Mouse (Mus musculus): ENCODE data around the gene 4921507P07Rik. TPM values are rescaled to one million over a fixed set of nuclear protein-coding genes. Genes with fewer than 3 reads are reported as not detected.

The 4921507P07Rik gene
- polyA plus RNA-seq, 1 experiment from 2014 or later, result 0.82 TPM

GRCm38 (mm10) chr6:50587412-50587811 lies 9.0 kb downstream of the 4921507P07Rik start:
- H3K36me3 ChIP-seq (ENCODE audit: insufficient read depth, low read length), result no peaks in the 10 kb centered on the region
- no peak for TF ChIP-seq CTCF (IDR thresholded peaks at IDR 0.05; ENCODE audit: low read depth)
- no peaks in the 10 kb centered on the region for H3K27me3 ChIP-seq (ENCODE audit: insufficient read depth, low read length)
- H3K4me2 ChIP-seq (ENCODE audit: low read length), result no peak overlapping the region
- DNase-seq (ENCODE audit: low spot score) (no peak), ATAC-seq (replicated peaks; ENCODE audit: low FRiP score, low read depth) (no peak; the same call in 1 of the 2 replicates)
- no peaks in the 10 kb centered on the region for H3K9me3 ChIP-seq (replicated peaks; ENCODE audit: low read length)
- H3K4me1 ChIP-seq (replicated peaks; ENCODE audit: insufficient read depth, low read length), result no peaks in the 10 kb centered on the region; the same call in 1 of the 2 replicates
- H3K9ac ChIP-seq (ENCODE audit: low read depth, low read length), result no peak overlapping the region
- H3K4me3 ChIP-seq (replicated peaks; ENCODE audit: low read depth, low read length), result no peak overlapping the region
- H3K27ac ChIP-seq, result no peak overlapping the region
- WGBS, result 51% methylated on average over 2 of the region's 2 CpGs

GRCm38 (mm10) chr6:50586316-50586715 lies 10.1 kb downstream of the 4921507P07Rik start:
- no peak overlapping the region for H3K4me3 ChIP-seq (replicated peaks; ENCODE audit: low read depth, low read length)
- DNase-seq (ENCODE audit: low spot score) (no peak), ATAC-seq (replicated peaks; ENCODE audit: low FRiP score, low read depth) (no peak)
- H3K9me3 ChIP-seq (replicated peaks; ENCODE audit: low read length), result no peaks in the 10 kb centered on the region
- H3K4me2 ChIP-seq (ENCODE audit: low read length), result no peak overlapping the region
- H3K36me3 ChIP-seq (ENCODE audit: insufficient read depth, low read length), result no peaks in the 10 kb centered on the region
- H3K4me1 ChIP-seq (replicated peaks; ENCODE audit: insufficient read depth, low read length), result no peaks in the 10 kb centered on the region; the same call in 1 of the 2 replicates
- no peaks in the 10 kb centered on the region for H3K27me3 ChIP-seq (ENCODE audit: insufficient read depth, low read length)
- 21% methylated on average over 5 of the region's 5 CpGs for WGBS
- TF ChIP-seq CTCF (IDR thresholded peaks at IDR 0.05; ENCODE audit: low read depth), result no peak
- no peak overlapping the region for H3K9ac ChIP-seq (ENCODE audit: low read depth, low read length)
- H3K27ac ChIP-seq, result no peak overlapping the region

- 50% methylated on average over 7 of the region's 7 CpGs for WGBS
- Histone ChIP-seq H3K4me3 (replicated peaks; ENCODE audit: low read depth, low read length) (no peak overlapping the region), H3K36me3 (ENCODE audit: insufficient read depth, low read length) (no peaks in the 10 kb centered on the region), H3K9me3 (replicated peaks; ENCODE audit: low read length) (no peaks in the 10 kb centered on the region), H3K4me2 (ENCODE audit: low read length) (no peak overlapping the region), H3K27ac (no peak overlapping the region), H3K4me1 (replicated peaks; ENCODE audit: insufficient read depth, low read length) (no peaks in the 10 kb centered on the region; the same call in 1 of the 2 replicates), H3K27me3 (ENCODE audit: insufficient read depth, low read length) (no peaks in the 10 kb centered on the region), H3K9ac (ENCODE audit: low read depth, low read length) (no peak overlapping the region)
- ATAC-seq (replicated peaks; ENCODE audit: low FRiP score, low read depth) (no peak), DNase-seq (ENCODE audit: low spot score) (no peak)
- no peak for TF ChIP-seq CTCF (IDR thresholded peaks at IDR 0.05; ENCODE audit: low read depth)
These were observed 10.7 kb downstream of the 4921507P07Rik start for GRCm38 (mm10) chr6:50585733-50586132.

- no peak for DNase-seq (ENCODE audit: low spot score)
- Histone ChIP-seq H3K36me3 (ENCODE audit: insufficient read depth, low read length) (no peaks in the 10 kb centered on the region), H3K4me3 (replicated peaks; ENCODE audit: low read depth, low read length) (no peak overlapping the region), H3K9ac (ENCODE audit: low read depth, low read length) (no peak overlapping the region), H3K9me3 (replicated peaks; ENCODE audit: low read length) (no peaks in the 10 kb centered on the region), H3K4me2 (ENCODE audit: low read length) (no peak overlapping the region), H3K4me1 (replicated peaks; ENCODE audit: insufficient read depth, low read length) (peaks cover 3% of the 10 kb centered on the region; the same call in 1 of the 2 replicates), H3K27me3 (ENCODE audit: insufficient read depth, low read length) (no peaks in the 10 kb centered on the region), H3K27ac (no peak overlapping the region)
- no peak for ATAC-seq (replicated peaks; ENCODE audit: low FRiP score, low read depth)
- 47% methylated on average over 1 of the region's 1 CpGs for WGBS
- no peak for TF ChIP-seq CTCF (IDR thresholded peaks at IDR 0.05; ENCODE audit: low read depth)
These were observed 24.8 kb downstream of the 4921507P07Rik start for GRCm38 (mm10) chr6:50571661-50572060.

- WGBS, result 8% methylated on average over 6 of the region's 6 CpGs
- Histone ChIP-seq H3K36me3 (ENCODE audit: insufficient read depth, low read length) (0 out of 2 replicates have a peak, but pooled peaks cover 5% of the 10 kb centered on the region), H3K27me3 (ENCODE audit: insufficient read depth, low read length) (no peaks in the 10 kb centered on the region), H3K4me3 (replicated peaks; ENCODE audit: low read depth, low read length) (peak overlapping the region; percentile 62), H3K4me1 (replicated peaks; ENCODE audit: insufficient read depth, low read length) (peaks cover 3% of the 10 kb centered on the region; the same call in 1 of the 2 replicates), H3K9me3 (replicated peaks; ENCODE audit: low read length) (no peaks in the 10 kb centered on the region), H3K9ac (ENCODE audit: low read depth, low read length) (peak overlapping the region; percentile 70), H3K27ac (peak overlapping the region; percentile 87), H3K4me2 (ENCODE audit: low read length) (peak overlapping the region; percentile 61)
- no peak; the same call in 1 of the 2 replicates for ATAC-seq (replicated peaks; ENCODE audit: low FRiP score, low read depth)
- no peak for TF ChIP-seq CTCF (IDR thresholded peaks at IDR 0.05; ENCODE audit: low read depth)
- no peak for DNase-seq (ENCODE audit: low spot score)
These were observed 29.5 kb downstream of the 4921507P07Rik start for GRCm38 (mm10) chr6:50566997-50567255.

- ATAC-seq (replicated peaks; ENCODE audit: low FRiP score, low read depth) (peak; percentile 98), DNase-seq (ENCODE audit: low spot score) (peak; percentile 99)
- peak within 1 kb of the TSS; percentile 62 for H3K4me3 ChIP-seq (replicated peaks; ENCODE audit: low read depth, low read length)
- no peaks in the 10 kb centered on the region for H3K27me3 ChIP-seq (ENCODE audit: insufficient read depth, low read length)
- peak within 1 kb of the TSS; percentile 67 for H3K4me2 ChIP-seq (ENCODE audit: low read length)
- H3K9me3 ChIP-seq (replicated peaks; ENCODE audit: low read length), result no peaks in the 10 kb centered on the region
- H3K27ac ChIP-seq, result peak within 1 kb of the TSS; percentile 87
- peak; percentile 62 for TF ChIP-seq CTCF (IDR thresholded peaks at IDR 0.05; ENCODE audit: low read depth)
- H3K4me1 ChIP-seq (replicated peaks; ENCODE audit: insufficient read depth, low read length), result peaks cover 3% of the 10 kb centered on the region; the same call in 1 of the 2 replicates
- H3K36me3 ChIP-seq (ENCODE audit: insufficient read depth, low read length), result 0 out of 2 replicates have a peak, but pooled peaks cover 5% of the 10 kb centered on the region
- under 1% methylated on average over 78 of the region's 78 CpGs for WGBS
- peak within 1 kb of the TSS; percentile 80 for H3K9ac ChIP-seq (ENCODE audit: low read depth, low read length)
These were observed 30.1 kb downstream of the 4921507P07Rik start, which contains the start of gene Cycs for GRCm38 (mm10) chr6:50566141-50566996. TSS of gene Cycs (minus strand) at chr6:50566538.

Measured in kidney, postnatal 0 days (tissue).